Mouse (Mus musculus): ENCODE results near the gene Chrne.

DNA sequence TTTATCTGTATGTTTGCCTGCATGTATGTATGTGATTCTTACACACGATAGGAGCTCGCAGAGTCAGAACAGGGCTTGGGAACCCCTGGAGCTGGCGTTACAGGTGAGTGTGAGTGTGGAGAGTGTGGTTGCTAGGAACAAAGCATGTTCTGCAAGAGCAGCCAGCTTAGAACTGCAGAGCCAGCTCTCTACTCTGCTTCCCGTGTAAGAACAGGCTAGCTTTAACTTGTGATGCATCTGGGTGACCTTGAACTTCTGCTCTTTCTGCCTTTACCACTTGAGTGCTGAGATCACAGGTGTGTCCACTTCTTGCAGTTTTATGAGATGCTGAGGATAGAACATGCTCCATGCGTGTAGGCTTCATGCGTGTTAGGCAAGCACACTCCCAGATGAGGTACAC is 40.1 kb downstream of the Chrne start:
- TF ChIP-seq CTCF (IDR thresholded peaks at IDR 0.05; ENCODE audit: low read depth) (no peak), EP300 (IDR thresholded peaks at IDR 0.05; ENCODE audit: low read depth) (no peak)

Measured in liver, embryonic 14.5 days (tissue).